Mouse (Mus musculus): Measurements from ENCODE around the gene 4430402I18Rik. TPM values are rescaled to one million over a fixed set of nuclear protein-coding genes. Genes with fewer than 3 reads are reported as not detected.
A peak's percentile ranks its signal among the peaks of the same experiment; 100 is the strongest.

Gene 4430402I18Rik
- polyA plus RNA-seq, 1 experiment from 2014 or later = 1.4 TPM

GRCm38 (mm10) chr19:28916492-28916891 lies 51.1 kb downstream of the 4430402I18Rik start:
- H3K9me3 ChIP-seq (ENCODE audit: control insufficient read depth, low read length) = no peaks in the 10 kb centered on the region

GRCm38 (mm10) chr19:28915602-28916250 lies 51.9 kb downstream of the 4430402I18Rik start:
- H3K4me1 ChIP-seq (ENCODE audit: control insufficient read depth, insufficient read depth, low read length) = no peaks in the 10 kb centered on the region
- ATAC-seq (ENCODE audit: low read depth) = no peak
- H3K27me3 ChIP-seq (ENCODE audit: control insufficient read depth, insufficient read depth, low read length) = no peaks in the 10 kb centered on the region
- no peak overlapping the region for H3K4me2 ChIP-seq (ENCODE audit: low read depth, low read length)
- no peaks in the 10 kb centered on the region for H3K9me3 ChIP-seq (ENCODE audit: control insufficient read depth, low read length)
- no peak overlapping the region for H3K4me3 ChIP-seq (ENCODE audit: low read depth, low read length)
- 61% methylated on average over 2 of the region's 2 CpGs for WGBS
- no peaks in the 10 kb centered on the region for H3K36me3 ChIP-seq (ENCODE audit: control insufficient read depth, insufficient read depth, low read length)
- no peak overlapping the region for H3K9ac ChIP-seq (replicated peaks; ENCODE audit: low read depth, low read length)
- no peak overlapping the region for H3K27ac ChIP-seq (ENCODE audit: low read depth, low read length)

More at GRCm38 (mm10) chr19:28916492-28916891, 51.1 kb downstream of the 4430402I18Rik start:
- no peaks in the 10 kb centered on the region for H3K36me3 ChIP-seq (ENCODE audit: control insufficient read depth, insufficient read depth, low read length)
- H3K27ac ChIP-seq (ENCODE audit: low read depth, low read length) = no peak overlapping the region
- H3K4me2 ChIP-seq (ENCODE audit: low read depth, low read length) = no peak overlapping the region
- no peak for ATAC-seq (ENCODE audit: low read depth)
- H3K9ac ChIP-seq (replicated peaks; ENCODE audit: low read depth, low read length) = no peak overlapping the region
- WGBS = 77% methylated on average over 4 of the region's 4 CpGs
- H3K4me1 ChIP-seq (ENCODE audit: control insufficient read depth, insufficient read depth, low read length) = no peaks in the 10 kb centered on the region
- no peaks in the 10 kb centered on the region for H3K27me3 ChIP-seq (ENCODE audit: control insufficient read depth, insufficient read depth, low read length)
- no peak overlapping the region for H3K4me3 ChIP-seq (ENCODE audit: low read depth, low read length)

- Histone ChIP-seq H3K36me3 (ENCODE audit: control insufficient read depth, insufficient read depth, low read length) (no peaks in the 10 kb centered on the region), H3K9ac (replicated peaks; ENCODE audit: low read depth, low read length) (no peak overlapping the region), H3K4me1 (ENCODE audit: control insufficient read depth, insufficient read depth, low read length) (no peaks in the 10 kb centered on the region), H3K27me3 (ENCODE audit: control insufficient read depth, insufficient read depth, low read length) (no peaks in the 10 kb centered on the region), H3K27ac (ENCODE audit: low read depth, low read length) (no peak overlapping the region), H3K4me2 (ENCODE audit: low read depth, low read length) (no peak overlapping the region), H3K9me3 (ENCODE audit: control insufficient read depth, low read length) (no peaks in the 10 kb centered on the region), H3K4me3 (ENCODE audit: low read depth, low read length) (no peak overlapping the region)
- WGBS = 89% methylated on average over 6 of the region's 6 CpGs
- ATAC-seq (ENCODE audit: low read depth) = no peak
These were observed 53.0 kb downstream of the 4430402I18Rik start for GRCm38 (mm10) chr19:28914598-28914997.

GRCm38 (mm10) chr19:28908693-28909092 lies 58.9 kb downstream of the 4430402I18Rik start:
- Histone ChIP-seq H3K4me1 (ENCODE audit: control insufficient read depth, insufficient read depth, low read length) (no peaks in the 10 kb centered on the region), H3K4me3 (ENCODE audit: low read depth, low read length) (no peak overlapping the region), H3K9me3 (ENCODE audit: control insufficient read depth, low read length) (no peaks in the 10 kb centered on the region), H3K9ac (replicated peaks; ENCODE audit: low read depth, low read length) (no peak overlapping the region), H3K27ac (ENCODE audit: low read depth, low read length) (no peak overlapping the region), H3K4me2 (ENCODE audit: low read depth, low read length) (no peak overlapping the region), H3K27me3 (ENCODE audit: control insufficient read depth, insufficient read depth, low read length) (no peaks in the 10 kb centered on the region), H3K36me3 (ENCODE audit: control insufficient read depth, insufficient read depth, low read length) (no peaks in the 10 kb centered on the region)
- ATAC-seq (ENCODE audit: low read depth) = no peak
- 86% methylated on average over 9 of the region's 9 CpGs for WGBS

GRCm38 (mm10) chr19:28908186-28908585 lies 59.4 kb downstream of the 4430402I18Rik start:
- no peaks in the 10 kb centered on the region for H3K9me3 ChIP-seq (ENCODE audit: control insufficient read depth, low read length)
- H3K4me1 ChIP-seq (ENCODE audit: control insufficient read depth, insufficient read depth, low read length) = no peaks in the 10 kb centered on the region
- no peak overlapping the region for H3K4me2 ChIP-seq (ENCODE audit: low read depth, low read length)
- no peaks in the 10 kb centered on the region for H3K27me3 ChIP-seq (ENCODE audit: control insufficient read depth, insufficient read depth, low read length)
- no peak for ATAC-seq (ENCODE audit: low read depth)
- H3K9ac ChIP-seq (replicated peaks; ENCODE audit: low read depth, low read length) = no peak overlapping the region
- no peak overlapping the region for H3K4me3 ChIP-seq (ENCODE audit: low read depth, low read length)
- WGBS = 58% methylated on average over 4 of the region's 4 CpGs
- no peak overlapping the region for H3K27ac ChIP-seq (ENCODE audit: low read depth, low read length)
- H3K36me3 ChIP-seq (ENCODE audit: control insufficient read depth, insufficient read depth, low read length) = no peaks in the 10 kb centered on the region

GRCm38 (mm10) chr19:28903536-28904119 lies 64.0 kb downstream of the 4430402I18Rik start:
- WGBS = 87% methylated on average over 8 of the region's 8 CpGs
- no peaks in the 10 kb centered on the region for H3K9me3 ChIP-seq (ENCODE audit: control insufficient read depth, low read length)
- H3K4me3 ChIP-seq (ENCODE audit: low read depth, low read length) = no peak overlapping the region
- no peaks in the 10 kb centered on the region for H3K36me3 ChIP-seq (ENCODE audit: control insufficient read depth, insufficient read depth, low read length)
- H3K9ac ChIP-seq (replicated peaks; ENCODE audit: low read depth, low read length) = no peak overlapping the region
- ATAC-seq (ENCODE audit: low read depth) = no peak
- no peak overlapping the region for H3K27ac ChIP-seq (ENCODE audit: low read depth, low read length)
- no peaks in the 10 kb centered on the region for H3K27me3 ChIP-seq (ENCODE audit: control insufficient read depth, insufficient read depth, low read length)
- H3K4me2 ChIP-seq (ENCODE audit: low read depth, low read length) = no peak overlapping the region
- no peaks in the 10 kb centered on the region for H3K4me1 ChIP-seq (ENCODE audit: control insufficient read depth, insufficient read depth, low read length)

- Histone ChIP-seq H3K9ac (replicated peaks; ENCODE audit: low read depth, low read length) (no peak overlapping the region), H3K4me3 (ENCODE audit: low read depth, low read length) (no peak overlapping the region), H3K27me3 (ENCODE audit: control insufficient read depth, insufficient read depth, low read length) (no peaks in the 10 kb centered on the region), H3K27ac (ENCODE audit: low read depth, low read length) (no peak overlapping the region), H3K4me1 (ENCODE audit: control insufficient read depth, insufficient read depth, low read length) (no peaks in the 10 kb centered on the region), H3K4me2 (ENCODE audit: low read depth, low read length) (no peak overlapping the region), H3K36me3 (ENCODE audit: control insufficient read depth, insufficient read depth, low read length) (no peaks in the 10 kb centered on the region), H3K9me3 (ENCODE audit: control insufficient read depth, low read length) (no peaks in the 10 kb centered on the region)
- WGBS = 76% methylated on average over 4 of the region's 4 CpGs
- ATAC-seq (ENCODE audit: low read depth) = no peak
These were observed 64.8 kb downstream of the 4430402I18Rik start for GRCm38 (mm10) chr19:28902806-28903205.

GRCm38 (mm10) chr19:28902111-28902510 lies 65.5 kb downstream of the 4430402I18Rik start:
- ATAC-seq (ENCODE audit: low read depth) = peak; percentile 74; the same call in 1 of the 2 replicates

GRCm38 (mm10) chr19:28900771-28901170 lies 66.8 kb downstream of the 4430402I18Rik start:
- H3K4me1 ChIP-seq (ENCODE audit: control insufficient read depth, insufficient read depth, low read length) = no peaks in the 10 kb centered on the region
- H3K9me3 ChIP-seq (ENCODE audit: control insufficient read depth, low read length) = no peaks in the 10 kb centered on the region
- no peak overlapping the region for H3K9ac ChIP-seq (replicated peaks; ENCODE audit: low read depth, low read length)
- H3K4me2 ChIP-seq (ENCODE audit: low read depth, low read length) = no peak overlapping the region
- WGBS = 75% methylated on average over 2 of the region's 2 CpGs
- no peak for ATAC-seq (ENCODE audit: low read depth)
- no peaks in the 10 kb centered on the region for H3K36me3 ChIP-seq (ENCODE audit: control insufficient read depth, insufficient read depth, low read length)
- no peaks in the 10 kb centered on the region for H3K27me3 ChIP-seq (ENCODE audit: control insufficient read depth, insufficient read depth, low read length)
- H3K27ac ChIP-seq (ENCODE audit: low read depth, low read length) = no peak overlapping the region
- no peak overlapping the region for H3K4me3 ChIP-seq (ENCODE audit: low read depth, low read length)

More at GRCm38 (mm10) chr19:28902111-28902510, 65.5 kb downstream of the 4430402I18Rik start:
- Histone ChIP-seq H3K4me3 (ENCODE audit: low read depth, low read length) (no peak overlapping the region), H3K9ac (replicated peaks; ENCODE audit: low read depth, low read length) (no peak overlapping the region), H3K27ac (ENCODE audit: low read depth, low read length) (no peak overlapping the region), H3K9me3 (ENCODE audit: control insufficient read depth, low read length) (no peaks in the 10 kb centered on the region), H3K36me3 (ENCODE audit: control insufficient read depth, insufficient read depth, low read length) (no peaks in the 10 kb centered on the region), H3K4me1 (ENCODE audit: control insufficient read depth, insufficient read depth, low read length) (no peaks in the 10 kb centered on the region), H3K4me2 (ENCODE audit: low read depth, low read length) (no peak overlapping the region), H3K27me3 (ENCODE audit: control insufficient read depth, insufficient read depth, low read length) (no peaks in the 10 kb centered on the region)
- 44% methylated on average over 2 of the region's 2 CpGs for WGBS
